Mouse (Mus musculus): ENCODE results near the gene Slc43a2. TPM values are rescaled to one million over a fixed set of nuclear protein-coding genes. Genes with fewer than 3 reads are reported as not detected.

The Slc43a2 gene
- total and polyA plus RNA-seq, 3 experiments, result 4.9 to 8.4 TPM; not detected in 1

GRCm38 (mm10) chr11:75546057-75546456 is 14.6 kb downstream of the Slc43a2 start:
- Histone ChIP-seq H3K79me2 (ENCODE audit: control insufficient read depth, insufficient read depth, low read length, poor library complexity) (no peaks in the 10 kb centered on the region), H3K27me3 (ENCODE audit: control insufficient read depth in 1 of 2, insufficient read depth in 2 of 2, low read length in 2 of 2) (no peaks in the 10 kb centered on the region), H3K4me3 (ENCODE audit: control insufficient read depth in 1 of 2, insufficient read depth in 1 of 2, low read depth in 2 of 2, low read length in 2 of 2) (no peak overlapping the region), H3K36me3 (ENCODE audit: control insufficient read depth in 1 of 2, insufficient read depth in 2 of 2, low read length in 2 of 2) (peaks cover 0 to 6% of the 10 kb centered on the region in 2 experiments; a peak in 2 of 4 replicates), H3K4me1 (ENCODE audit: control insufficient read depth in 1 of 2, insufficient read depth in 2 of 2, low read length in 2 of 2) (peaks cover 0 to 12% of the 10 kb centered on the region in 2 experiments; a peak in 2 of 4 replicates), H3K9me3 (replicated peaks; ENCODE audit: insufficient read depth, low read length) (no peaks in the 10 kb centered on the region), H3K9ac (ENCODE audit: control insufficient read depth, low read depth, low read length, poor library complexity, severe bottlenecking) (no peak overlapping the region), H3K27ac (ENCODE audit: control insufficient read depth, low read depth, low read length) (no peak overlapping the region)
- no peak for DNase-seq (ENCODE audit: low read depth, low spot score)
- TF ChIP-seq ELF1 (IDR thresholded peaks at IDR 0.05; ENCODE audit: low read depth, low read length), result no peak
- no peak for TF ChIP-seq MAFK (IDR thresholded peaks at IDR 0.05; ENCODE audit: borderline replicate concordance, low read depth, low read length)
- no peak for TF ChIP-seq JUND (IDR thresholded peaks at IDR 0.05; ENCODE audit: low read depth, low read length)
- no peak for TF ChIP-seq TCF12 (IDR thresholded peaks at IDR 0.05; ENCODE audit: low read depth, low read length)
- TF ChIP-seq BHLHE40 (IDR thresholded peaks at IDR 0.05; ENCODE audit: borderline replicate concordance, low read depth, low read length), result no peak
- no peak for TF ChIP-seq USF2 (IDR thresholded peaks at IDR 0.05; ENCODE audit: borderline replicate concordance in 1 of 2, insufficient read depth in 1 of 2, low read depth in 1 of 2, low read length in 2 of 2)
- no peak for TF ChIP-seq UBTF (IDR thresholded peaks at IDR 0.05; ENCODE audit: borderline replicate concordance, insufficient read depth, low read depth, low read length)

GRCm38 (mm10) chr11:75549658-75550111 is 18.2 kb downstream of the Slc43a2 start:
- no peaks in the 10 kb centered on the region for H3K9me3 ChIP-seq (replicated peaks; ENCODE audit: insufficient read depth, low read length)
- no peak overlapping the region for H3K9ac ChIP-seq (ENCODE audit: control insufficient read depth, low read depth, low read length, poor library complexity, severe bottlenecking)
- H3K27ac ChIP-seq (ENCODE audit: control insufficient read depth, low read depth, low read length), result no peak overlapping the region
- DNase-seq (ENCODE audit: low read depth, low spot score), result no peak
- H3K79me2 ChIP-seq (ENCODE audit: control insufficient read depth, insufficient read depth, low read length, poor library complexity), result no peaks in the 10 kb centered on the region
- TF ChIP-seq CTCF (IDR thresholded peaks at IDR 0.05 in 2 of 3, conservative IDR thresholded peaks at IDR 0.05 in 1 of 3; ENCODE audit: control insufficient read depth in 1 of 3, insufficient read depth in 1 of 3, low read depth in 2 of 3, low read length in 3 of 3, poor library complexity in 1 of 3, severe bottlenecking in 1 of 3), result no peak
- no peak for TF ChIP-seq SIN3A (IDR thresholded peaks at IDR 0.05; ENCODE audit: low read length)
- TF ChIP-seq POLR2AphosphoS5 (IDR thresholded peaks at IDR 0.05; ENCODE audit: borderline replicate concordance, low read depth, low read length), result no peak
- TF ChIP-seq CHD1 (IDR thresholded peaks at IDR 0.05; ENCODE audit: low read depth, low read length), result no peak
- no peak for TF ChIP-seq USF2 (IDR thresholded peaks at IDR 0.05; ENCODE audit: borderline replicate concordance in 1 of 2, insufficient read depth in 1 of 2, low read depth in 1 of 2, low read length in 2 of 2)
- TF ChIP-seq UBTF (IDR thresholded peaks at IDR 0.05; ENCODE audit: borderline replicate concordance, insufficient read depth, low read depth, low read length), result no peak
- no peak for TF ChIP-seq ZKSCAN1 (IDR thresholded peaks at IDR 0.05; ENCODE audit: low read depth, low read length)
- no peak for TF ChIP-seq GATA1 (IDR thresholded peaks at IDR 0.05; ENCODE audit: low read depth, low read length)
- no peak for TF ChIP-seq SMC3 (IDR thresholded peaks at IDR 0.05; ENCODE audit: low read depth, low read length)
- no peak for TF ChIP-seq MAX (IDR thresholded peaks at IDR 0.05; ENCODE audit: low read length)
- TF ChIP-seq MAZ (IDR thresholded peaks at IDR 0.05; ENCODE audit: low read depth, low read length), result no peak
- no peak for TF ChIP-seq MEF2A (IDR thresholded peaks at IDR 0.05; ENCODE audit: extremely low read depth, insufficient replicate concordance, low read depth, low read length, poor library complexity, severe bottlenecking)
- no peak for TF ChIP-seq RCOR1 (IDR thresholded peaks at IDR 0.05; ENCODE audit: low read depth, low read length)
- no peak for TF ChIP-seq JUND (IDR thresholded peaks at IDR 0.05; ENCODE audit: low read depth, low read length)
- TF ChIP-seq EP300 (IDR thresholded peaks at IDR 0.05; ENCODE audit: low read depth in 1 of 2, low read length in 2 of 2), result no peak
- TF ChIP-seq ZMIZ1 (IDR thresholded peaks at IDR 0.05; ENCODE audit: low read depth, low read length), result no peak
- H3K4me1 ChIP-seq (ENCODE audit: control insufficient read depth in 1 of 2, insufficient read depth in 2 of 2, low read length in 2 of 2), result peaks cover 0 to 4% of the 10 kb centered on the region in 2 experiments; a peak in 2 of 4 replicates
- H3K27me3 ChIP-seq (ENCODE audit: control insufficient read depth in 1 of 2, insufficient read depth in 2 of 2, low read length in 2 of 2), result no peaks in the 10 kb centered on the region
- H3K36me3 ChIP-seq (ENCODE audit: control insufficient read depth in 1 of 2, insufficient read depth in 2 of 2, low read length in 2 of 2), result no peaks in the 10 kb centered on the region
- H3K4me3 ChIP-seq (ENCODE audit: control insufficient read depth in 1 of 2, insufficient read depth in 1 of 2, low read depth in 2 of 2, low read length in 2 of 2), result no peak overlapping the region

Data from MEL (cell line).